Mouse (Mus musculus): ENCODE measurements around the gene Platr17.
"Not testable (repeated sequence)": the region's sequence is repeated elsewhere in the genome, so short reads cannot be mapped to it uniquely, and the experiment has no call there.

The Platr17 gene

GRCm38 (mm10) chr17:33903911-33904651 is 854 bp upstream of the Platr17 start:
- DNase-seq: not testable (repeated sequence)

DNA sequence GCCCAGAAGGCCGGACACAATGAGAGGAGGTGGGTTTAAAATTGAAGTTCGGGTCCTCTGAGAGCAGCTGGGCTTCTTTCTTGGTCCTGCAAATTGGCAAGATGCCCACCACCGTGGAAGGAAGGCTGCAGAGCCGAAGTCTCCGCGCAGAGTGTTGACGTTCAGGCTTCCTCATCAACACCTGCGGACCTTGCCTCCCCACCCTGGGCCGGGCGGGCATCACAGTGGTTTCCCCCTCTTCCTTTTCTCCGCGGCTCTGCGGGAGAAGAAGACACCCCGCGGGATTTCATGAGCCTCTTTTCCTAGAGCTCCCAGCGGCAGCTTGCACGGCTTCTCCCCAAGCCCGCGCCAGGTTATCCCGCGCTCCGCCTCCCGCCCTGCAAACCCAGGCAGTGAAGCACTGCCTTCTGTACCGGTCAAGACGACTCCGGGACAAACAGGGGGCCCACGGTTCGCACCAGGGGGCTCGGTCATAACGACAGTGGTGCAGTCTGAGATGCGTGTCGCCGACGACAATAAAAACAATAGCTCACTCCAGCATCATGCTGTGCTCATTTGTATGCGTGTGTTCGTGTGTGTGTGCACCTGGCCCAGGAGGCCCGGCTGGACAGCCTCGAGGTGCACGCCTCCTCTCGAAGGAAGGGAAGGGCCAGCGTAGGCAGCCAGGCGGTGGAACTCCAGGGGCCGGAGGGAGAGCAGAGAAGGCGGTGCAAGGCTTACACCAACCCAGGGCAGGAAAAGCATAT is 3.6 kb downstream of the Platr17 start:
- peak; percentile 71 for DNase-seq

DNA sequence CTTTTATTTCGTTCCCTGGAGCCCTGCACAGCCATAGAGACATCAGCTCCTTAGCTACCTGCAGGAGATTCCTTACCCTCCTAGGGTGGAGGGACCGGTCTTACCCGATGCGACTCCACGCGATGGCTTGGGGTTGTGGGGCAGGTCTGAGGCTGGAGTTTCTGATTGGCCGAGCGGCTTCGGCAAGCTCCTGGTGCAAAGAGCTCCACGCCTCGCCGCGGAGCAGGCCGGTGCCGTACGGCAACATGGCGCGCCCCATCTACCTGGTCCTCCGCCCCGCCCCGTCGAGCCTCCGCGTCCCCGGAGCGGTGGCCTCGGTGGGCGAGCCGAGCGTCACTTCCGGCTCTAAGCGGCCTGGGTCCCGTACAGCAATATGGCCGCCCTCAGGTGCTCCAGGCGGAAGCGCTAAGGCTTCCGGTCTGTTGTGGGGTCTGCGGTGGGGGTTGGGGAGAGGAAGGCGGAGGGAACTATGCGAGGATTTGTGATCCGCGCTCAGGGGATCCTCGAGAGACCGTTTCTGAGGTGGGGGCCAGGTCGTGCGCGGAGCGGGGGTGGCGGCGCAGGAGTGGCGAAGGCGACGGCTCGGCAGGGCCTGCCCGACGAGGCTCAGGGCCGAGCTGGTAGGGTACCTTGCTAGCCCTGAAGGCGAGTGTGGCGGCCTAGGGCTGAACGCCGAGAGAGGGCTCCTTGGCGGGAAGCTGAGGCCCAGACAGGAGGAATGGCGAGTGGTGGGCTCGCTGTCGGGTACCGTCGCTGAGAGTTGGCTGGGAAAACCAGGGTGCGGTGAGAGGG is 4.3 kb downstream of the Platr17 start, which contains the start of gene Daxx:
Gene Daxx (plus strand): TSS at position 338 of the 792 bp plus-strand sequence.
- peak; percentile 97 for DNase-seq

DNA sequence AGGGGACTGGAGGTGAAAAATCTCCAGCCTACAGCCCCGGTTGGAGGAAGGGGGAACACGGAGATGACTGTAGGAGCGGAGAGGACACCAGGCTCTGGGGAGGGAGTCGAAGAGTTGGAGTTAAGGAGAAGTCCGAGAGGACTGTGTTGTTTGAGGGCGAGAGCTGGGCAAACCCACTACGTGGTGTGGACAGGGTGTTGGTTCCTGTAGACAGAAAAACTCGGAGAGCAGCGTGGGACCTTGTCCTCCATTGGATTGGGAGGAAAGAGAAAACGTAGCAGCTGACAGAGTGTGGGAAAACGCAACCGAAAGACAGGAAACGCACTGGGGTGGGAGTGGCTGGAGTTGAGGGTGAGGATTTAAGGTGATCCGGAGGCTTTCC is 4.9 kb downstream of the Platr17 start:
- DNase-seq: no peak

GRCm38 (mm10) chr17:33910346-33911051 is 5.6 kb downstream of the Platr17 start:
- DNase-seq: no peak

DNA sequence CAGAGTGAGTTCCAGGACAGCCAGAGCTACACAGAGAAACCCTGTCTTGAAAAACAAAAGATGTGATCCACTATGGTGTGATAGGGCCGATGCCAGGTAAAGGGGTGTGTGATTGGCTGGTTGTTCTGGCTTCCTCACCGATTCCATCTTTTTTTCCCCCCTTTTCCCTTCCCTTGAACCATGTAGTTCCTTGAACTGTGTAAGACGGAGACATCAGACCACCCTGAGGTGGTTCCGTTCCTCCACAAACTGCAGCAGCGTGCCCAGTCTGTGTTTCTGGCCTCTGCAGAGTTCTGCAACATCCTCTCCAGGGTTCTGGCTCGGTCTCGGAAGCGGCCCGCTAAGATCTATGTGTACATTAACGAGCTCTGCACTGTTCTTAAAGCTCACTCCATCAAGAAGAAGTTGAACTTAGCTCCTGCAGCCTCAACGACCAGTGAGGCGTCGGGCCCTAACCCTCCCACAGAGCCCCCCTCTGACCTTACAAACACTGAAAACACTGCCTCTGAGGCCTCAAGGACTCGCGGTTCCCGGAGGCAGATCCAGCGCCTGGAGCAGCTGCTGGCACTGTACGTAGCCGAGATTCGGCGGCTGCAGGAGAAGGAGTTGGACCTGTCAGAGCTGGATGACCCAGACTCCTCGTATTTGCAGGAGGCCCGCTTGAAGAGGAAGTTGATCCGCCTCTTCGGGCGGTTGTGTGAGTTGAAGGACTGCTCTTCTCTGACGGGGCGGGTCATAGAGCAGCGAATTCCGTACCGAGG is 6.3 kb downstream of the Platr17 start:
- DNase-seq: no peak

DNA sequence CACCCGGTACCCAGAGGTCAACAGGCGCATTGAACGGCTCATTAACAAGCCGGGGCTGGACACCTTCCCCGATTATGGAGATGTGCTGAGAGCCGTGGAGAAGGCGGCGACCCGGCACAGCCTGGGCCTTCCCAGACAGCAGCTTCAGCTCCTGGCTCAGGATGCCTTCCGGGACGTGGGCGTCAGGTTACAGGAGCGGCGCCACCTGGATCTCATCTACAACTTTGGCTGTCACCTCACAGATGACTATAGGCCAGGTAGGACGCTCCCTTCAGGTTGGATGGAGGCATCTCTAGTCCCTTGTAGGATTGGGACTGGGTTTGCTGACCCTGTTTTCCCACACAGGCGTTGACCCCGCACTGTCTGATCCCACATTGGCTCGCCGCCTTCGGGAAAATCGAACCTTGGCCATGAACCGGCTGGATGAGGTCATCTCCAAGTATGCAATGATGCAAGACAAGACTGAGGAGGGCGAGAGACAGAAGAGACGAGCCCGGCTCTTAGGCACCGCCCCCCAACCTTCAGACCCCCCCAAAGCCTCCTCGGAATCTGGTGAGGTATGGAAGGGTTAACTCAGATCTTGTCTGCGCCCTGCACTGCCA is 7.0 kb downstream of the Platr17 start:
- DNase-seq: no peak

GRCm38 (mm10) chr17:33913264-33913663 is 8.3 kb downstream of the Platr17 start:
- DNase-seq: no peak

DNA sequence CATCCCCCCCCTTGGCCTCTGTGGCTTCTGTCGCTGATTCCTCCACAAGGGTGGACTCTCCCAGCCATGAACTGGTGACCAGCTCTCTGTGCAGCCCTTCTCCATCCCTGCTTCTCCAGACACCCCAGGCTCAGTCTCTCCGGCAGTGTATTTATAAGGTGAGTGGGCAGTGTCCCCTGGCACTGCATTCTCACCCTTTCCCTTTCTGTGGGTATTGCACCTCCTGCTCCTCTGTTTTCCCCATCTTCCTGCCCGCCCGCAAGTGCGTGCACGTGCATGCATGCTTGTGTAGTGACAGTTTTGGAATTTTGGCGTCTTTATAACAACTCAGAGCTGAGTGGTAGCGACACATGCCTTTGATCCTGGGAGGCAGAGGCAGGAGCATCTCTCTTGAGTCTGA is 9.0 kb downstream of the Platr17 start:
- no peak for DNase-seq

DNA sequence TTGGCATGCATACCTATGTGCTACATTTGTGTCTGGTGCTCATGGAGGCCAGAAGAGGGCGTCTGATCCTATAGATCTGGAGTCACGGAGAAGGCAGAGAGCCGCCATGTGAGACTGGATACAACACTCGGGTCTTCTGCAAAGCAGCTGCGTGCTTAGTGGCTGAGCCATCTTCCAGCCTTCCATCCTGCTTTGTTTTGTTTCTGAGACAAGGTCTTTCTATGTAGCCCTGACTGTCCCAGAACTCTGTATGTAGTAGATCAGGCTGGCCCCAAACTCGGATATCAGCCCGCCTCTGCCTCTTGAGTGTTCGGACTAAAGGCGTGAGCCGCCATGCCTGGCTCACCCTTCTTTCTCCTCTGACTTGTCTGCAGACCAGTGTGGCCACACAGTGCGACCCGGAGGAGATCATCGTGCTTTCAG is 10.0 kb downstream of the Platr17 start:
- DNase-seq: no peak

DNA sequence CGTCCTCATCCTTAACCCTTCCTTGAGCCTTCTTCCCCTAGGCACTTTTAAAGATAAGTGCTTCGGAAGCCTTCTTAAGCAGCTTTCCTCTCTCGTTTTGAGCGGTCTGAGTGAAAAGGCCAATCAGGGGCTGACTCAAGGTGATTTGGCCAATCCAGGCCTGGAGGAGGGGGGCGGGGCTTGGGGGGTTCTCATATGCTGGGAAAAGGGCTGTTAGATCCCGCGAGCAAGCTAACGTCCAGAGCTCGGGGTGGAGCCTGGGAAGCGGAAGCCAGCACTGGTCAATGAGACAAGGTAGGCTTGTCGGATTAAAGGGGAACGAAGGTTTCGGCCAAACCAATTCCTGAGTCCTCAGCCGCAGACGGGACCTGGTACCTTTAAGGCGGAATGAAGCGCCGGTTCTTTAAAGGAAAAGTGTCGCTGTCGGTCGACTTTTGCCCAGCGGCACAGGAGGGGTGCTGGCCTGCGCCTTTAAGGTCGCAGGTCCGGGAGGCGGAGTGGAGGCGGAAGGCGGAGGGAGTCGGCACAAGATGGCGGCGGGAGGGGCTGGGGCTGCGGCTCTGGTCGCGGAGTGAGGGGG is 10.8 kb downstream of the Platr17 start, which contains the start of the genes Tapbp and Zbtb22:
Gene Tapbp (plus strand): TSS at position 229 of the 580 bp plus-strand sequence.
Gene Zbtb22 (plus strand): TSS at position 234 of the 580 bp plus-strand sequence.
- DNase-seq: peak; percentile 93

DNA sequence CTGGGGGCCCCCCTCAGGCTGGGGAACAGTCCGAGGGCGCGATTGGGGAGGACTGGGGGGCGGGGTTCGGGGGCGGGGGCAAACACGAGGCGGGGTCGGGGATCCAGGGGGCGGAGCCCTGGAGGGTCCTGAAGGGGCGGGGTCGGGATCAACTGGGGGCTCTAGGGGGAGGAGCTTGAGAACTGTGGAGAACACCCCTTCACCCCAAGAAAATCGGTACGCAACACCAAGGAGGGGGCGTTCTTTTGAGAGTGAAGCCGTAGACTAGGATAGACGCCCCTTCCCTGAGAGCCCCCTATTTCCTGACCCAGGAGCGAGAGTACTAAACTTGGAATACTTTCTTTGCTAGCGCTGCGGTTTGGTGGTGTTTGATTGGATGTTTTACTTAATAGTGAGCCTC is 11.4 kb downstream of the Platr17 start:
- no peak for DNase-seq

- no peak for DNase-seq
Observed at GRCm38 (mm10) chr17:33916847-33917655, 12.1 kb downstream of the Platr17 start.

- no peak for DNase-seq
Observed at GRCm38 (mm10) chr17:33917656-33918292, 12.8 kb downstream of the Platr17 start.

- no peak for DNase-seq
Observed at GRCm38 (mm10) chr17:33918293-33919203, 13.6 kb downstream of the Platr17 start.

DNA sequence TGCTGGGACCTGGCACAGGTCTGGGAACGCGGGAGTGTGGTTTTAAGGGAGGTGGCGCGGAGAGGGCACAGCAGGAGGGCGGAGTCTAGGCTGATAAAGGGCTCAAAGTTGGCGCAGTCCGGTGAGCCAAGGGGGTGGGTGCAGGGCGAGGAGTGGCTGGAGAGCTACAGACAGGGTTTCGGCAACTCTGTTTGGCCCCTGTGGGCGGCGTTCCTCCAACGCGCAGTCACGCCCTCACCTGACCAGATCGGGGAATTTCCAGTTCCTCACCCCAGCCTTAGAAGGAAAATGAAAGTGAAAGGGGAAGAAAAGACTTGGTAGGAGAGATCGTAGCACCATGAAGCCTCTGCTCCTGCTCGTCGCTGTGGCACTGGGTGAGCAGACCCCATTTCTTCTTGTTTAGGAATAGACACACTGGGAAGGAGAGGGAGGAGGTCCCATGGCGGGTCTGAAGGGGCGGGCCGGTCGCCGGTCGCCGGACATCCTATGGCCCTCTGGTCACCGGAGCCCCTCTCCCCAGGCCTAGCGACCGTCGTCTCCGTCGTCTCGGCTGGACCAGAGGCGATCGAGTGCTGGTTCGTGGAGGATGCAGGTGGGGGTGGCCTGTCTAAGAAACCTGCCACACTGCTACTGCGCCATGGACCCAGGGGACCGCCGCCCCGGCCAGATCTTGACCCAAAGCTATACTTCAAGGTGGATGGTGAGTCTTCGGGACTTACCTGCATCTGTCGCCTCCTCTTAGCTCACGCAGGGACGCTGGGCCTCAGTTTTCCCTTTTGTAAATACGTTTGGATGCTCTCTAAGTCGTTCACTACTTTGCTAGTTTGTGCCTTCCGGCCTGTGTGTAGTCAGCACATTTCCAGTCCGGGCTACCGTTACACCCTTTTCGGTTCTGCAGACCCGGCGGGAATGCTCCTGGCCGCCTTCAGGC is 14.7 kb downstream of the Platr17 start:
- DNase-seq: no peak
